Mouse (Mus musculus) mouse trophoblast stem cell (cell line): Measurements from ENCODE around the gene Insrr.
"Not testable (repeated sequence)": the region's sequence is repeated elsewhere in the genome, so short reads cannot be mapped to it uniquely, and the experiment has no call there.

Experiments
- in situ Hi-C, 2 experiments: fragments of 300-500 bp; cut with MseI, MboI; formaldehyde crosslinking; loops; 2 replicates in 1 of 2; 3 replicates in 1 of 2; pipeline ENCODE4 v1.15.1; 2025

Gene Insrr

GRCm38 (mm10) chr3:87778283-87778682 is 18.5 kb upstream of the Insrr start:
- in situ Hi-C loops, result loop anchor here in 1 of 2 experiments (10.0 kb wide), 1 partner anchor 57 kb away; no protein-coding TSS in a partner anchor

- in situ Hi-C loops, result loop anchor here in 1 of 2 experiments (10.0 kb wide), 1 partner anchor 56 kb away; no protein-coding TSS in a partner anchor
Observed at GRCm38 (mm10) chr3:87779086-87779485, 17.7 kb upstream of the Insrr start.

GRCm38 (mm10) chr3:87783282-87784023 is 13.3 kb upstream of the Insrr start:
- in situ Hi-C loops, result no loop called here

- in situ Hi-C loops, result no loop called here
Observed at GRCm38 (mm10) chr3:87785156-87785555, 11.6 kb upstream of the Insrr start.

GRCm38 (mm10) chr3:87785626-87786214 is 11.0 kb upstream of the Insrr start:
- in situ Hi-C loops, result no loop called here

- in situ Hi-C loops, result no loop called here
Observed at GRCm38 (mm10) chr3:87789248-87789647, 7.5 kb upstream of the Insrr start.

GRCm38 (mm10) chr3:87789768-87790167 is 7.0 kb upstream of the Insrr start:
- in situ Hi-C loops, result no loop called here

GRCm38 (mm10) chr3:87794922-87795325 is 1.8 kb upstream of the Insrr start, which contains the start of gene Ntrk1:
Ntrk1 (minus strand) TSS chr3:87795162.
- in situ Hi-C loops, result no loop called here

GRCm38 (mm10) chr3:87795336-87796277 is 1.1 kb upstream of the Insrr start:
- in situ Hi-C loops, result no loop called here

GRCm38 (mm10) chr3:87801681-87802080 is 4.9 kb downstream of the Insrr start:
- in situ Hi-C loops, result no loop called here

GRCm38 (mm10) chr3:87804038-87804677 is 7.4 kb downstream of the Insrr start:
- in situ Hi-C loops, result no loop called here

- in situ Hi-C loops, result no loop called here
Observed at GRCm38 (mm10) chr3:87809322-87809962, 12.7 kb downstream of the Insrr start.

- in situ Hi-C loops, result no loop called here
Observed at GRCm38 (mm10) chr3:87811297-87811696, 14.5 kb downstream of the Insrr start.

GRCm38 (mm10) chr3:87812413-87812812 is 15.7 kb downstream of the Insrr start:
- in situ Hi-C loops, result no loop called here

GRCm38 (mm10) chr3:87812873-87813272 is 16.1 kb downstream of the Insrr start:
- in situ Hi-C loops, result no loop called here

GRCm38 (mm10) chr3:87816166-87816565 is 19.4 kb downstream of the Insrr start:
- in situ Hi-C loops, result no loop called here

- in situ Hi-C loops, result no loop called here
Observed at GRCm38 (mm10) chr3:87816646-87817093, 19.9 kb downstream of the Insrr start.

- in situ Hi-C loops, result no loop called here
Observed at GRCm38 (mm10) chr3:87818226-87818625, 21.5 kb downstream of the Insrr start.

GRCm38 (mm10) chr3:87824206-87824605 is 27.5 kb downstream of the Insrr start, which contains the start of gene Pear1:
Pear1 (minus strand) TSS chr3:87824306.
- in situ Hi-C loops, result not testable (repeated sequence)

GRCm38 (mm10) chr3:87828435-87828834 is 31.7 kb downstream of the Insrr start:
- in situ Hi-C loops, result no loop called here

GRCm38 (mm10) chr3:87829025-87829424 is 32.3 kb downstream of the Insrr start:
- in situ Hi-C loops, result no loop called here
